Mouse (Mus musculus): ENCODE measurements around the gene Hic2.

- TF ChIP-seq CTCF (IDR thresholded peaks at IDR 0.05; ENCODE audit: control insufficient read depth, insufficient read depth, low read length), result no peak
- TF ChIP-seq POLR2A (IDR thresholded peaks at IDR 0.05; ENCODE audit: borderline replicate concordance, control insufficient read depth, low read depth, low read length), result no peak
Measured at GRCm38 (mm10) chr16:17225584-17225983, 7.8 kb upstream of the Hic2 start.
